Mouse (Mus musculus) cortical plate, adult 2 months (tissue): ENCODE results near the gene Arrb1.

Experiments used
- CTCF ChIP-seq: fragments of 200-500 bp; IDR thresholded peaks from 2 replicates; pipeline ENCODE4 v1.5.1; 2011; ENCODE audit warnings: mild to moderate bottlenecking, control low read depth, low read length; ENCODE audit not compliant: insufficient read depth; ENCODE audit errors: extremely low read depth
- POLR2A ChIP-seq: fragments of 200-500 bp; IDR thresholded peaks from 2 replicates; pipeline ENCODE4 v1.6.1; 2011; ENCODE audit warnings: mild to moderate bottlenecking, low read length, control low read depth; ENCODE audit not compliant: insufficient read depth; ENCODE audit errors: extremely low read depth

- TF ChIP-seq CTCF: no peak
- no peak for TF ChIP-seq POLR2A
These were observed 106.0 kb downstream of the Arrb1 start for GRCm38 (mm10) chr7:99641245-99641644.
